Mouse (Mus musculus): ENCODE data around the gene Usp47.

The Usp47 gene

DNA sequence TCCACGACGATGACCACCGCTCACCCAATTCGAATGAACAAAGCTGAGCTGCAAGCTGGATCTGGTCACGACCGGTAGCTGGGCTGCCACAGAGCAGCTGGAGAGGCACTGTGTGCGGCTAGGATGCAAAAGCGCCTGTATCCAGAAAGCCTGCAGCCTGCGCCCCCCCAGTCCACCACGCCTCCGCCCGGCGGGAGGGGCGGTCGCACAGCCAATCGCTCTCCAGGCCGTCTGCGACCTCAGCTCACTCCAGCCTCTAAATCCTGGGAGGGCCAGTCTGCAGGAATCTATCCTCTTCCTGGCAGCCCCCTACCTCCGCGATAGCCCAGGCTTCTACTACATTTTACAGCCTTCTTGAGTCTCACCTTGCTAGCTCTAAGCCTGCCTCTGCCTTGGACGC, 135.6 kb downstream of the Usp47 start, which contains the start of gene Dkk3:
TSS of gene Dkk3 (minus strand) at position 116 of the 400 bp plus-strand sequence.
- peak; percentile 60 for DNase-seq

GRCm38 (mm10) chr7:112159835-112160234, 136.5 kb downstream of the Usp47 start:
- DNase-seq: no peak
